Mouse (Mus musculus) CH12.LX (cell line): ENCODE measurements around the gene Slc30a9. TPM values are rescaled to one million over a fixed set of nuclear protein-coding genes. Genes with fewer than 3 reads are reported as not detected.

Experiments
- DNase-seq: peaks from one replicate; pipeline ENCODE4 v3.0.0-alpha.2; 2013; ENCODE audit errors: extremely low read depth
- H3K27ac ChIP-seq: 2 replicates; pipeline ENCODE4 v1.5.1; 2012; ENCODE audit warnings: low read depth, mild to moderate bottlenecking, control low read depth, moderate library complexity; ENCODE audit not compliant: insufficient read depth
- H3K27me3 ChIP-seq: replicated peaks from 2 replicates; pipeline ENCODE3; 2012; ENCODE audit warnings: inconsistent platforms
- H3K36me3 ChIP-seq, 2 experiments: replicated peaks in 1 of 2; 2 replicates each; pipeline versions ENCODE3 to v1.6.1; 2012; ENCODE audit warnings: inconsistent platforms in 1 of 2, low read length in 1 of 2, mild to moderate bottlenecking in 1 of 2, mixed read lengths in 1 of 2, moderate library complexity in 1 of 2; ENCODE audit not compliant: control insufficient read depth in 1 of 2, insufficient read depth in 1 of 2
- H3K4me1 ChIP-seq, 2 experiments: 2 replicates each; pipeline ENCODE4 v1.6.1; 2012; ENCODE audit warnings: inconsistent platforms in 1 of 2, moderate library complexity in 1 of 2; ENCODE audit not compliant: insufficient read depth in 2 of 2, control insufficient read depth in 1 of 2
- H3K4me2 ChIP-seq: 2 replicates; pipeline ENCODE4 v1.6.1; 2012; ENCODE audit warnings: low read depth, mild to moderate bottlenecking, control low read depth; ENCODE audit not compliant: poor library complexity, insufficient read depth, severe bottlenecking
- H3K4me3 ChIP-seq, 3 experiments: fragments of 150-350 bp in 1 of 3; sonication (generic) in 1 of 3; replicated peaks in 1 of 3; 2 replicates each; pipeline versions ENCODE3 to v1.5.1; 2011 to 2012; ENCODE audit warnings: low read depth in 2 of 3, low read length in 2 of 3, mild to moderate bottlenecking in 2 of 3, moderate library complexity in 2 of 3, control low read depth in 1 of 3, improper control_type of control experiment in 1 of 3, inconsistent platforms in 1 of 3, mixed read lengths in 1 of 3; ENCODE audit not compliant: poor library complexity in 1 of 3
- H3K79me2 ChIP-seq: replicated peaks from 2 replicates; pipeline ENCODE4 v1.6.1; 2012; ENCODE audit warnings: mild to moderate bottlenecking, moderate library complexity; ENCODE audit not compliant: control insufficient read depth, poor library complexity, insufficient read depth, severe bottlenecking; ENCODE audit errors: extremely low read depth
- H3K9ac ChIP-seq: 2 replicates; pipeline ENCODE4 v1.6.1; 2012; ENCODE audit warnings: low read depth, mild to moderate bottlenecking, control low read depth, moderate library complexity; ENCODE audit not compliant: insufficient read depth
- H3K9me3 ChIP-seq: replicated peaks from 2 replicates; pipeline ENCODE3; 2012; ENCODE audit warnings: low read length, inconsistent platforms, mixed read lengths
- CHD1 ChIP-seq: IDR thresholded peaks from 2 replicates; pipeline ENCODE4 v1.6.1; 2012; ENCODE audit warnings: low read depth, low read length, improper control_type of control experiment, inconsistent platforms
- CHD2 ChIP-seq: IDR thresholded peaks from 2 replicates; pipeline ENCODE4 v1.6.1; 2011; ENCODE audit warnings: low read length, improper control_type of control experiment
- CTCF ChIP-seq, 2 experiments: IDR thresholded peaks in 1 of 2; conservative IDR thresholded peaks in 1 of 2; 2 replicates each; pipeline ENCODE4 v1.5.1; 2011 to 2012; ENCODE audit warnings: low read depth in 2 of 2, low read length in 2 of 2, improper control_type of control experiment in 1 of 2, inconsistent platforms in 1 of 2, mild to moderate bottlenecking in 1 of 2, moderate library complexity in 1 of 2
- E2F4 ChIP-seq: IDR thresholded peaks from 2 replicates; pipeline ENCODE4 v1.6.1; 2011; ENCODE audit warnings: low read depth, low read length, improper control_type of control experiment; ENCODE audit not compliant: insufficient replicate concordance
- EP300 ChIP-seq: IDR thresholded peaks from 2 replicates; pipeline ENCODE4 v1.6.1; 2011; ENCODE audit warnings: low read length, improper control_type of control experiment
- HCFC1 ChIP-seq: IDR thresholded peaks from 2 replicates; pipeline ENCODE4 v1.6.1; 2012; ENCODE audit warnings: low read depth, mild to moderate bottlenecking, inconsistent platforms, low read length, improper control_type of control experiment
- IRF4 ChIP-seq: IDR thresholded peaks from 2 replicates; pipeline ENCODE4 v1.6.1; 2014; ENCODE audit warnings: low read depth, mild to moderate bottlenecking, inconsistent platforms, low read length, improper control_type of control experiment
- JUN ChIP-seq: IDR thresholded peaks from 2 replicates; pipeline ENCODE4 v1.6.1; 2011; ENCODE audit warnings: low read depth, mild to moderate bottlenecking, low read length, improper control_type of control experiment, moderate library complexity; ENCODE audit not compliant: insufficient read depth
- KAT2A ChIP-seq: IDR thresholded peaks from 2 replicates; pipeline ENCODE4 v1.6.1; 2012; ENCODE audit warnings: low read length, improper control_type of control experiment, inconsistent platforms; ENCODE audit not compliant: insufficient replicate concordance
- MAZ ChIP-seq: IDR thresholded peaks from 2 replicates; pipeline ENCODE4 v1.6.1; 2012; ENCODE audit warnings: low read depth, mild to moderate bottlenecking, inconsistent platforms, low read length, improper control_type of control experiment, moderate library complexity
- MEF2A ChIP-seq: IDR thresholded peaks from 2 replicates; pipeline ENCODE4 v1.6.1; 2014; ENCODE audit warnings: low read depth, mild to moderate bottlenecking, inconsistent platforms, low read length, improper control_type of control experiment, borderline replicate concordance
- MXI1 ChIP-seq: IDR thresholded peaks from 2 replicates; pipeline ENCODE4 v1.6.1; 2011; ENCODE audit warnings: mild to moderate bottlenecking, low read depth, low read length, improper control_type of control experiment
- MYC ChIP-seq: IDR thresholded peaks from 2 replicates; pipeline ENCODE4 v1.6.1; 2011; ENCODE audit warnings: low read depth, mild to moderate bottlenecking, improper control_type of control experiment, low read length
- PAX5 ChIP-seq: IDR thresholded peaks from 2 replicates; pipeline ENCODE4 v1.6.1; 2012; ENCODE audit warnings: low read length, inconsistent platforms, mixed read lengths
- POLR2A ChIP-seq: IDR thresholded peaks from 2 replicates; pipeline ENCODE4 v1.6.1; 2011; ENCODE audit warnings: low read depth, mild to moderate bottlenecking, improper control_type of control experiment, low read length
- POLR2AphosphoS2 ChIP-seq: IDR thresholded peaks from 2 replicates; pipeline ENCODE4 v1.6.1; 2011; ENCODE audit warnings: low read depth, low read length, improper control_type of control experiment
- RCOR1 ChIP-seq: conservative IDR thresholded peaks from 2 replicates; pipeline ENCODE4 v1.6.1; 2012; ENCODE audit warnings: low read depth, mild to moderate bottlenecking, inconsistent platforms, low read length, improper control_type of control experiment
- SIN3A ChIP-seq: IDR thresholded peaks from 2 replicates; pipeline ENCODE4 v1.6.1; 2012; ENCODE audit warnings: low read length, improper control_type of control experiment, inconsistent platforms
- SMC3 ChIP-seq: IDR thresholded peaks from 2 replicates; pipeline ENCODE4 v1.6.1; 2011; ENCODE audit warnings: low read depth, low read length, improper control_type of control experiment
- TCF12 ChIP-seq: IDR thresholded peaks from 2 replicates; pipeline ENCODE4 v1.6.1; 2014; ENCODE audit warnings: low read depth, mild to moderate bottlenecking, inconsistent platforms, low read length, improper control_type of control experiment
- USF2 ChIP-seq: conservative IDR thresholded peaks from 2 replicates; pipeline ENCODE4 v1.6.1; 2011; ENCODE audit warnings: low read depth, low read length, improper control_type of control experiment
- ZMIZ1 ChIP-seq: IDR thresholded peaks from 2 replicates; pipeline ENCODE4 v1.6.1; 2012; ENCODE audit warnings: low read depth, mild to moderate bottlenecking, inconsistent platforms, low read length, improper control_type of control experiment
- ZNF384 ChIP-seq: IDR thresholded peaks from 2 replicates; pipeline ENCODE4 v1.6.1; 2012; ENCODE audit warnings: low read depth, low read length, improper control_type of control experiment, inconsistent platforms
- dilution Hi-C: fragments of 300-500 bp; cut with MboI; formaldehyde crosslinking; loops from 2 replicates; pipeline ENCODE4 v1.14.3; 2020; ENCODE audit warnings: low sequenced_read_pairs; ENCODE audit not compliant: extremely low pct_unique_long_range_greater_than_20kb, extremely low pct_ligation_motif_present
- in situ Hi-C: fragments of 300-500 bp; cut with MboI; formaldehyde crosslinking; loops from 3 replicates; pipeline ENCODE4 v1.14.3; 2019; ENCODE audit warnings: low sequenced_read_pairs, low pct_ligation_motif_present, low pct_unique_long_range_greater_than_20kb, mixed read lengths
- polyA plus RNA-seq: library from polyadenylated mRNA; unstranded; fragments of >175 nt; gene quantifications from 2 replicates; pipeline ENCODE4 v1.2.1, GENCODE M21; 2012; ENCODE audit warnings: low read depth; ENCODE audit not compliant: insufficient read length
- total RNA-seq, 2 experiments: library from RNA; depleted of rRNA; stranded (reverse); fragments of 300-350 nt in 1 of 2; fragments of >200 nt in 1 of 2; gene quantifications; 2 replicates each; pipeline ENCODE4 v1.2.3; 2012 to 2014

The Slc30a9 gene
- total and polyA plus RNA-seq, 3 experiments: 19.6 to 41.2 (median 35.6) TPM

DNA sequence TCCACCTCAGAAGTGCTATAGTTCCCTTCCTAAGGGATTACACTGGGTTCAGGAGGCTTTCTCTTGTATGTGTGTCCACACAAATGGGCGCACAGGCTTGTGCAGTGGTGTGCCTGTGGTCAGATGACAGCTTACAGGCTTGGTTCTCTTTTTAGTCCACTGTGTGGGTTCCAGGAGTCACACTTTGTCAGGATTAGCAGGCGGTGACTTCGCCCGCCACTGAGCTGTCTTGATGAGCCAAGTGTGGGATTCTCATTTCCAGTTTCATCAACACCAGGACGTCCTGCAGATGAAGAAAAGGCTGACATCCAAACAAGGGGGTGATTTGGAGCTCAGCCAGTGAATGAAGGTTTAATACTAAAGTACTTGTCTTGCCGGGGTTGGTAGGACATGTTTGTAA, 11.1 kb upstream of the Slc30a9 start:
- dilution Hi-C loops: no loop called here
- no peak overlapping the region for H3K4me2 ChIP-seq

DNA sequence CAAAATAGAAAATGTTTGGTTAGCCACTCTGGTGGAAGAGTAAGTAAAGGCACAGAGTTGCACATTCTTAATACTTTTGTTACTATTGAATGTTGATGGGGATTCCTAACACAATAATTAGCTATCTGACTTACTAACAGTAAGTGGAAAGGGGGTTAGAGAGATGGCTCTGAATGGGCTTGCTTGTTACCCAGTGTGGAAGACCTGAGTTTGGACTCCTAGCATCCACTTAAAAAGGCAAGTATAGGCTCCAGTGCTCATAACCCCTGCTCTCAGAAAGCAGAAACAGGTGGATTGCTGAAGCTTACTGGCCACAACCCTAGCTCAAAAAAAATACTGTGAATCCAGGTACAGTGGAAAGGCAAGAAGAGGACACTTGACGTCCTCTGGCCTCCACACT, 10.6 kb upstream of the Slc30a9 start:
- TF ChIP-seq CTCF (conservative IDR thresholded peaks at IDR 0.05 in 1 of 2, IDR thresholded peaks at IDR 0.05 in 1 of 2; ENCODE audit: low read depth in 2 of 2, low read length in 2 of 2) (no peak), TCF12 (no peak), USF2 (no peak), POLR2AphosphoS2 (no peak), HCFC1 (no peak)
- TF ChIP-seq, all 38 proteins: peak for 0
- H3K4me1 ChIP-seq: peaks cover 0 to 3% of the 10 kb centered on the region in 2 experiments; a peak in 1 of 4 replicates
- H3K27me3 ChIP-seq: no peaks in the 10 kb centered on the region
- DNase-seq: no peak
- no peak overlapping the region for H3K9ac ChIP-seq
- H3K79me2 ChIP-seq: no peaks in the 10 kb centered on the region
- in situ Hi-C loops (no loop called here), dilution Hi-C loops (no loop called here)
- H3K36me3 ChIP-seq: peaks cover 13 to 68% of the 10 kb centered on the region in 2 experiments
- no peaks in the 10 kb centered on the region for H3K9me3 ChIP-seq
- no peak overlapping the region for H3K27ac ChIP-seq
- no peak overlapping the region for H3K4me3 ChIP-seq
- H3K4me2 ChIP-seq: no peak overlapping the region

More for the DNA sequence above, 11.1 kb upstream of the Slc30a9 start:
- Histone ChIP-seq H3K79me2 (no peaks in the 10 kb centered on the region), H3K27ac (no peak overlapping the region), H3K4me3 (no peak overlapping the region), H3K27me3 (no peaks in the 10 kb centered on the region), H3K9ac (no peak overlapping the region), H3K36me3 (peaks cover 13 to 71% of the 10 kb centered on the region in 2 experiments), H3K9me3 (no peaks in the 10 kb centered on the region), H3K4me1 (peaks cover 0 to 2% of the 10 kb centered on the region in 2 experiments; a peak in 1 of 4 replicates)
- no peak for TF ChIP-seq SMC3
- no peak for TF ChIP-seq MEF2A
- TF ChIP-seq SIN3A: no peak
- TF ChIP-seq EP300: no peak
- TF ChIP-seq ZMIZ1: no peak
- no peak for TF ChIP-seq ZNF384
- TF ChIP-seq KAT2A: no peak
- TF ChIP-seq PAX5: no peak
- TF ChIP-seq MYC: no peak
- in situ Hi-C loops: no loop called here
- DNase-seq: no peak

DNA sequence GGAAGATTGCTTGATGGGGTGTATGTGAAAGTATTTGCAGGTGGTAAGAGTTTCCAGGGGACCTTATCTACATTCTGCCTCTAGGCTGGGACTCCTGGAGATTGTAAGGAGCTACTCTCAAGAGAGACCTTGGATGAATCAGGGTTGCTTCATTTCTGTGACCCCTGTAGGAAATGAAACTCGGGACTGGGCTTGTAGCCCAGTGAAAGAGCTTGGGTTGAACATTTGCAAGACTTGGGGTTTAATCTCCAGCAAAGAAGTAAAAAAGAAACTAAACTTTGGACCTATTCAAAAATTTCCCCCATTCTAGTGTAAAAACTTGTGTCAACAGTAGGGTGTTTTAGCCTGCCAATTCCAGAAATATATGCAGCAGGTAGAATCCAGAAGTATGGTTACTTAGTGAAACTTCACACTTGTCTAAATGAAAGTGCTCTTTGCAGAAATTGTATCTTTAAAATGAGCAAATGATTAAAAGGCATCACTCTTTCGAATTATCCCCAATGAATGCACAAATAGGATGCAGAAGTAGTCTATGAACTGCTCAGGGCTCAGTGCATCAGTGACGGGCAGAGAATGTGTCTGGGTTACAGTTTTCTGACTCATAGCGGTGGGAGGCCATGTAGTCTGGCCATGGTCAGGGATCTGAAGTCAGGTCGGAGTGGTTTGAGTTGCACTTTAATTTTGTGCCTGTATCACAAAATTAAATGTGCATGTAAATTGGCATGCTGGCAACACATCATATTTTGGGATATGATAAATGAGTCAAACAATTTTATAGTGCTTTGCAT, 9.5 kb upstream of the Slc30a9 start:
- Histone ChIP-seq H3K27ac (no peak overlapping the region), H3K4me1 (peaks cover 0 to 10% of the 10 kb centered on the region in 2 experiments; a peak in 1 of 4 replicates), H3K9ac (no peak overlapping the region), H3K9me3 (no peaks in the 10 kb centered on the region), H3K4me2 (no peak overlapping the region), H3K79me2 (no peaks in the 10 kb centered on the region), H3K27me3 (no peaks in the 10 kb centered on the region), H3K36me3 (peaks cover 13 to 59% of the 10 kb centered on the region in 2 experiments), H3K4me3 (no peak overlapping the region)
- dilution Hi-C loops (no loop called here), in situ Hi-C loops (no loop called here)
- no peak for DNase-seq
- TF ChIP-seq CTCF (conservative IDR thresholded peaks at IDR 0.05 in 1 of 2, IDR thresholded peaks at IDR 0.05 in 1 of 2; ENCODE audit: low read depth in 2 of 2, low read length in 2 of 2) (no peak), IRF4 (no peak), HCFC1 (no peak), KAT2A (no peak), SIN3A (no peak), USF2 (no peak), MYC (no peak), CHD2 (no peak), MXI1 (no peak), TCF12 (no peak), POLR2A (no peak), RCOR1 (no peak), JUN (no peak), E2F4 (no peak), MAZ (no peak), CHD1 (no peak)
